Mouse (Mus musculus) adipocyte (in vitro differentiated cells): ENCODE results near the gene B3gat3.

Experiments
- DNase-seq: peaks from one replicate; pipeline ENCODE4 v3.0.0-alpha.2; 2016; ENCODE audit warnings: low spot score

Gene B3gat3

DNA sequence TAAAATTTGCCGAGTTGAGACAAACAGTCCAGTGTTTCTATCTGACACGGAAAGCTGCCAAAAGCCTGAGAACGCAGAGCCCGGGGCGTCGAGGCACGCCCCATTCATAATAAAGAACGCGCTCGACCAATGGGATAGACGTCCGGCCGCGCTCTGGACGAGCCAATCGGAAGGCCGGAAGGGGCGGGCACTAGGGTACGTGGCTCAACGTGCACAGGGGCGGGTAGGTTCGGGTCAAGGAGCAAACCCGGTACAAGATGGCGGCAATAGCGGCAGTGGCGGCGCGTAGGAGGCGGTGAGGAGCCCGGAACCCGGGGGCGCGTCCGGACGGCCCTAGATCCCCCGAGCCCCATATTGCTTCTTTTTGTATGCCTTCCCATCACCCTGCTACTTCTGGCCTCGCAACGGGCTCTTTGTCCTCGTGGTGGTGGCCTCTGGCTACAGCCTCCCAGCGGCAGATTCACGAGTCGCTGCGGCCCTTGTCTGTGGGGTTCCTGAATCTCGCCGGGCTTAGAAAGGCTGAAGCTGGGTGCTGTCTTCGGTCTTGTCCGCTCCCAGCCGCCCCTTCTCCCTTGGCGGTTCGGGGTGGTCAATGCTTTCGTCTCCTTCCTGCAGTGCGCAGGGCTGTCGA lies 22.2 kb upstream of the B3gat3 start, which contains the start of gene Ganab:
Gene Ganab, plus strand, starts transcription at position 207 of the 631 bp plus-strand sequence.
- peak; percentile 98 for DNase-seq

DNA sequence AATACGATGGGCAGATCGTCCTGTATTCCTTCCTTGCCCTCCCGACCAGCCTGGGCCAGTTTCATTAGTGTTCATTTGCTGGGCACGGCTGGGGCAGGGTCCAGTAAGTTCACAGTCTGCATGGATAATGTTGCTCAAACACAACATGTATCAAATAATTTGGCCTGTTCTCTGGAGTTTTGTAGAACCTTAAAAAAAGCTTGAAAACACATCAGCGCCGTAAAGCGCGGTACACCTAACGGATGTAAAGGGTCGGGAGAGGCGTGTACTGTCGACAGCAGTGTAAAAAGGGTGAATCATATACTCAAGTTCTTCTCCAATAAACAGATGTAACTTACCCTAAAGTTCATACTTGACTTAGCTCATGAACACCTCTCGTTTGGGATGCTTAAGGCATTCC lies 21.6 kb upstream of the B3gat3 start:
- DNase-seq = peak; percentile 37

DNA sequence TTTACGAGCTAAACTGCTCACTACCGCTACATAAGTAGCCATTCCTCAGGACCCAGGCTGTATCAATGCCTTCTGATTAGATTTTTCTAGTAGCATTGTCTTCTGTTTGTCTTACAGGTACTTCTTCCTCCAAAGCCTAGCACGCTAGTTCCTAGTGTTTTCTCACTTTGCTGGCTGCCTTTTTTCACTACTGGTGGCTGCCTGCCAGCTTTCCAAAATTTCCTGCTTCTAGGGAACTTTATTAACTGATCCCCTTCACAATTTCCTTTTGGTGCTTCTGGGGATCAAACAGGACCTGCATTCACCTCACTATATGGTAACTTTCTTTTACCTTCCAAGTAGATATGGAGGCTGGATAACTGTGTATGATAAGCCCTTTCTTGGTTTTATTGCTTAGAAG lies 21.1 kb upstream of the B3gat3 start:
- DNase-seq = peak; percentile 33

DNA sequence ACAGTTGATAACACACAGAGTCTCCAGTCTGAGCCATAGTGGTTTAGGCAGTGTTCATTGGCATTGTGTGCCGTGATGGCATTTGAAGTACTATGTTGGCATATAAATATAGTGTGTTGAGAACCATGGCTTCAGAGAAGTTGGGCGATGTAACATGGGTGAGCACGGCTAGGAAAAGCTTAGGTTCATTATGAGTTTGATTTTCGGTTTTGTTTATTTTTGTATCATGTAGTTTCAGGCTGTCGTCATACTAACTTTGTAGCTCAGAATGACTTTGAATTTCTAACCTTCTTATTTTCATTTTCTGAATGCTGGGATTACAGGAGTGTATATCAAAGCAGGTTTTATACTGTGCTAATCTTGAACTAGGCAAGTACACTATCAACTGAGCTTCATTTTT lies 16.8 kb upstream of the B3gat3 start:
- DNase-seq = no peak

DNA sequence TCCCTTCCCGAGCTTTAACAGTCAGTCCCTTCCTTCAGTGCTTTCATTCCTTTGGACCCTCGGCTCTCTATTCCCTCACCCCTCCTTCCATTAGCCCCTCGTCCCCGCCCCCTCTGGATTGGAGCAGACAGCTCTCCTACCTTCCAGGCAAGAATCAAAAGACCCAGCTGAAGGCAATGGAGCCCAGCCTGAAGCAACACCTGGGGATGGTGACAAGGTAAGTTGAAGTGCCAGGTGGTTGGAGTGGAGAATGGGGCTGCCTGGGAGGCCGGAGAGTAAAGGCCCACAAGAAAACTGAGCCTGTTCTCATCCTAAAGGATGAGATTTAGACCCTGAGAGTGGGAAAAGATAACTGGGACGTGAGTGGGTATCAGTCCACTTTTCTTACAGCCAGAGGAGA lies 11.6 kb upstream of the B3gat3 start:
- DNase-seq = no peak

DNA sequence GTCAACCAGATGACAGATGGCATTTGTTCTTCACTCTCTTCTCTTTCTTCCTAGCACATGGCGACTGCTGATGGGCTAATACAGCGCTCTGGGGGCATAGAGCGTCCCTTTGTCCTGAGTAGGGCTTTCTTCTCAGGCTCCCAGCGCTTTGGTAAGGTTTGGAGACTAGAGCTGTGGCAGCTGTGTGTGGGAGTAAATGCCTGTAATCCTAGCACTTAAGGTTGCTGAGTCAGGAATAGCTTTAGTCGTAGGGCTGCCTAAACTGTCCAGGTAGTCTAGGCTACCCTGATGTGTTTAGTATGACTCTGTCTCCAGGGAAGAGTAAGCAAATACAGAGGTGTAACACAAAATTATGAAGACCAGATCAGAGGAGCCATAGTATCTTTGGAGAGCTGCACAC lies 8.4 kb upstream of the B3gat3 start:
- no peak for DNase-seq

DNA sequence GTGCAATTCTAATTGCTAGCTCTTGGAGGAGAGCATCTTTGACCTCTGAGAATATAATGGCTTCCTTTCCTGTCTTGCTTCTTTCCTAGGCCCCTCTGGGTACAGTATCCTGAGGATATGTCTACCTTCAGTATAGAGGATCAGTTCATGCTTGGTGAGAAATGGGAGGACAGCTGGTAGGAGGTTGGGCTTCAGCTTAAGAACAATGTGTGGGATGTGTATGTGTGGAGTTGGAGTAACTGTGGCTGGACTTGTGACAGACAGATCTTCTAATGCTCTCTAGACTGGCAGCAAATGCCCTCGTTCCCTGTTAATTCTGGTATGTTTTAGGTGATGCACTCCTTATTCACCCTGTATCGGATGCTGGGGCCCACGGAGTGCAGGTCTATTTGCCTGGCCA lies 6.0 kb upstream of the B3gat3 start:
- no peak for DNase-seq

DNA sequence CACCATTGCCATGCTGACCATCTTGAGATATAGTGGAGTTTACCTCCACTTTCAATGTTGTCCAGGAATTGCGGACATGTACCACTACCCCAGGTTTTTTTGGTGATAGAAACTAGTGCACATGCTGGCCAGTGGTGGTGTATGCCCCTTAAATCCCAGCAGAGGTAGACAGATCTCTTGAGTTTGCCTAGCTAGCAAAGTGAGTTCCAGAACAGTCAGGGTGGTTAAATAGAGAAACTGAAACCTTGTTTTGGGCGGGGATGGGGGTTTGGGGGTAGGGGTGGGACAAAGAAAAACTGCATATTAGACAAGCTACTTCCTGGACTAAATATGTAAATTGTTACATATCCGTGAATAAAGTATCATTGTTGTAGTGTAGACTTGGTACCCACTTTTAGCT lies 1.2 kb upstream of the B3gat3 start:
- DNase-seq = no peak

DNA sequence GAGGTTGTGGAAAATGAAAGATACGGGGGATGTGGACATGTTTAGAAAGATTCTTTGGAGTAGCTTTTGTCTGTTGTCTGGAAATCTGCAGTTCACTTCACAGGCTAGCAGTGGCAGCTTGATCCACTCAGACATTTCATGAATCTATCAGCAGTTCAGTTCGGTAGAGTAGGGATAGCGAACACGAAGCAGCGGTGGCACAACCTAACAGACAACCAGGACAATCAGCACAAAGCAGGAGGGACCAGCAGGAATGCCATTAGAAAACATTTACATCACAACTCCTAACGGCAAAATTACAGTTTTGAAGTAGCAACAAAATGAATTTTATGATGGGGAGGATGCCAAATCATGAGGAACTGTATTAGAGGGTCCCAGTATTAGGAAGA lies 496 bp upstream of the B3gat3 start:
- DNase-seq = no peak

DNA sequence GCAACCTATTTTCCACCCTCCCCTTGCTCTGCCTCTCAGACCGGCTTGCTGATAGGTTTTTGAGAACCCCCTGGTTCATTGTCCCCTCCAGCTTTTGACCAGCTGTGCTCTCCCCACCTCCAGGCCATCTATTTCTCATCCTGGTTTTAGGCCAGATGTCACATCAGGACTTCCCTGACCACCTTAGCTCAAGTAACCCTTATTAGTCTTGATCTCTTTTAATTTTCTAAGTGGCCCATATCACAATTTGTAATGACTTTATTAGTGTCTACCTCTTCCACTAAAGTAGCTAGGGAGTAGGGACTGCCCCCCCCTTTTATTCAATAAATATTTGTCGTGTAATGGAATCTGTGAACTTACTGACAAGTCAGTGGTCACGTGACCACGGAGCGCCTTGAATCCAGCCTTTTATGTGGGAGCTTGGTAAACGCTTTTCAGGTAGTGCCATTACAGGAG lies 690 bp downstream of the B3gat3 start:
- DNase-seq = peak; percentile 61

DNA sequence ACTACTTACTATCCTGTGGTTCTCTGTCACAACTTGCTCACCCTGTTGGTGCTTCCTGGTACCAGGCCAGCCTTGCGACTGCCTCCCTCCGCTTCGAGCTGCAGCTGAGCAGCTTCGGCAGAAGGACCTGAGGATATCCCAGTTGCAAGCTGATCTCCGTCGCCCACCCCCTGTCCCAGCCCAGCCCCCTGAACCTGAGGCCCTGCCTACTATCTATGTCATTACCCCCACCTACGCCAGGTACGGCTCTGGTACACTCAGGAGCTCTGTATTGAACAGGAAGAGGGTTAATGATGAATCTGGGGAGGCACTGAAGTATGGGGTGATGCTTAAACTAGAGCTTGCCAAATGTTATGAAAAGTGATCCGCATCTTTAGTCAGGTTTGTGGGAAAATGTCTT lies 1.6 kb downstream of the B3gat3 start:
- DNase-seq = no peak

DNA sequence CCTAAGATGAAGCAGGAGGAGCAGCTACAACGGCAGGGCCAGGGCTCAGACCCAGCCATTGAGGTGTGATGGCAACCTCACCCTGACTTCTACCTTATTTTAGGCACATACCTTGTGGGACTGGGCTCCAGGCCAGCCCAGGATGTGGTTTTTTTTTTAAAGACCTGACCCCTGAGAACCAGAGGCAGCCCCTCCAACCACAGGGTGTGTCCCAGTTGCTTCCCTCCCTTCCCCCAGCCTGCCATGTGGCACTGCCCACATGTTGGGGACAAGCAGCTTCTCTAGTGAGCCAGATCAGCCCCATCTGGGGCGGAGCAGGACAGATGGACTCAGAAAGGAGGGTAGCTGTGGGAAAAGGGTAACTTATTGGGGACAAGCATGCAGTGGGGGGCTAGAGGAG lies 6.6 kb downstream of the B3gat3 start:
- DNase-seq = no peak

DNA sequence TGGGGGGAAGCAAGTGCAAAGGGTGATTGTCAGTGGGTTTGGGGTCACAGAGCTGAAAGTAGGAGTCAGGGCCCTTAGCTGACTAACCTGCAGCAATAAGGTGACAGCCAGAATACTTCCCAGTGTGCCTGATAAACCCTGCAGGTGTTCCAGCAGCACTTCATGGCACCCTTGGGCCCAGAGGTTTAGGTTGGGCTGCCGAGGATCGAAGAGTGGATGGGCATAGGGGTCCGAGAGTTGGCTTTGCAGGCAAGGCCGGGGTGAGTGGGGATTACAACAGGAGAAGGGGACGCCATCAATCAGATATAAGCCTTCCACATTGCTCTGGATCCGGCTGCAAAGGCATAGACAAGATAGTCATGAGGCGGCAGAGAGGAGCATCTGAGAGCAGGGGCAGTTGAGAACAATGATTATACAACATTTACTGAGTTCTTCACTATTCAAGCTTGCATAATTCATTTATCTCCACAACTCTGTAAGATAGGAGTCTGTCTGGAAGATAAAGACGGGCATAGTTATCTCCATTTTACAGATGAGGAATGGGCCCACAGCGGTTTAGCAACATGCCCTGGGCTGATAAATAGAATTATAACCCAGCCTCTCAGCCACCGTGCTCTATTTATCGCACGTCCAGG lies 7.8 kb downstream of the B3gat3 start:
- no peak for DNase-seq

DNA sequence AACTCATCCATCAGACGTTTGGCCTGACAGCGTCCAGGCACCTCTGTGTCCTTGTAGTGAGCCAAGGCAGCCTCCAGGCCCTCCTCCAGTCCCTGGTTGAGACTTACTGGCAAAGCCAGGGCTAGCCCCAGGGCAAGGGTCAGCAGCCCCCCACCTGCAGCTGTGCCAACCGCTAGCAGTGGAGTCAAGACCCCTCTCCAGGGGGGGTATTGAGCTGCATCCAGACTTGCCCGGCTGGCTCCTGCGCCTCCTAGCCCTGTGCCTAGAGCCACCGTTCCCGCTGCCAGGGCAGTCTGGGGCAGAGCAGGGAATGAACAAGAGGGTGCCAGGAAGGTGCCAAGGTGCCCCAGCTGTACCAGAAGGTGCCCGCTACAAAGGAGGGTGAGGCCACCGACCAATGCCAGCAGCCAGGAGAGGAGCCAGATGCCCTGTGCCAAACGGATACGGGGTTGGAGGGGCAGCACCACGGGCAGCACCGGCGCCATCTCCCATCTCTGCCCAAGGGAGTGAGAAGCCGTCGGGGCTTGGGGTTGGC lies 8.6 kb downstream of the B3gat3 start:
- DNase-seq = no peak

DNA sequence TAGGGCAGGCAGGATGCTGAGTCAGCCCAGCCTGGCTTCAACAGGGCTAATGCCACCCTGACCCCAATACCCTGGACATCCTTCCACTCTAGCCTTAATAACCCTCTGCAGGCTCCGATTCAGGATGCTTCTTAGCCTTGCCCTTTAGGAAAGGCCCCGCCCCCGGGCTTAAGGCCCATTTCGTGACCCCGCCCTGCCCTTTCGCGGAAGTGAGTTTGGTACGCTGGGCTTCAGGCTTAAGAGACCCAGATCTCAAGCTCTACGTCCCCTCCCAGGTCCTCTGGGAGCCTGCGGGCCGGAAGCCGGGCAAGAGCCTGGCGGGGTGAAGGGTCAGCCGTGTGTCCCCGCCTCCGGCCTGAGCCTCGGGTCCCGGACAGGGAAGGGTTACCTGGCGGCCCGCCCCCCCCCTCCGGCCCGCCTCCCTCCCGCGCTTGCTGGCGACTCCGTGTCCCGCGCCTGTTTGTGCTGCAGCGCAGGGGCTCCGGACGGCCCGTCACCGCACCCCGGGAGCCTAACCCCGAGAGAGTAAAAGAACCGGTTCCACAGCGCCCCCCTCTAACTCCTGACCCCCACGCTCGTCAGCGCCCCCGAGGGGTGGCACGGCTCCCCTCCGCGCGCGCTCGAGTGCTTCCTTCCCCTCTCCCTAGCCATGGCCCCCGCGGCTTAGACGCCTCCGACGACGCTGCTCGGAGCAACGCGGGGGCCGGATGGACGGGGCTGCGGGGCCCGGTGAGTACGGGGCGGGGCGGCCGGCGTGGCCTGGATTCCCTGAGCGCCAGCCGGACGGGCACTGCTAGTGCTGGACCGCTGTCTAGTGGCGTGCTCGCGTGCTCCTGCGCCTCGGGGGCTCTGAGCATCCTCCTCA lies 9.3 kb downstream of the B3gat3 start, which contains the start of the genes Rom1 and Eml3:
Gene Rom1, minus strand, starts transcription at position 133 of the 865 bp plus-strand sequence.
Gene Eml3, plus strand, starts transcription at position 329 of the 865 bp plus-strand sequence.
- DNase-seq = peak; percentile 96

DNA sequence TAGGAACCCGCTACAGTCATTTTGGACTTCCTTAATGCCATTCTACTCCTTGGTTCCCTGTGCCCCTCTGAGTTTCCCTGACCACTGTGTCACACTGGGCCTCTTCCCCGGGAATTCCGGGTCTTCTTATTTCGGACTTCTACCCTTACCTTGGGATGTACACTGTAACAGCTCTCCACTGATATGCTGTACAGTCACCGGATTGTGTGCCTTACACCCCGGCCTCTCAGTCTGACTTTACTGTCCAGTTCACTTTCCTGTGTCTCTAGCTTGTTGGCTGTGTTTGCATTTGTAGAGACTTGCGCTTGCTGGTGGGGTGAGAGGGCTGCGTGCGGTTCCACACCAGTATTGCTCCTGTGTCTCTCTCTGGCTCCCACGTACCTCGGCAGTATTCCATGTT lies 9.9 kb downstream of the B3gat3 start:
- peak; percentile 28 for DNase-seq

DNA sequence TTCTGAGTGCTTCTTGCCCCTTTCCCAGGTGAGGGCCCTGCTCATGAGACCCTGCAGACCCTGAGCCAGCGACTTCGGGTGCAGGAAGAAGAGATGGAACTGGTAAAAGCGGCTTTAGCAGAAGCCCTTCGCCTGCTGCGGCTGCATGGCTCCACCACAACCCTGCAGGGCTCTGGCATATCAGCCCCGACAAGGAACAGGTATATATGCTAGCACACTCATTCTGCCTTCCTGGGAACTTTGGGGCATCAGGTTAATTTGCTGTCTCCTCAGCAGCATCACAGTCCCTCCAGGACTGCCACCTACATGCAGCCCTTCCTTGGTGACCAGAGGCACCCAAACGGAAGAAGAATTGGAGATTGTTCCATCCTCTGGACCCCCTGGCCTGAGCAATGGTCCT lies 10.6 kb downstream of the B3gat3 start:
- no peak for DNase-seq

DNA sequence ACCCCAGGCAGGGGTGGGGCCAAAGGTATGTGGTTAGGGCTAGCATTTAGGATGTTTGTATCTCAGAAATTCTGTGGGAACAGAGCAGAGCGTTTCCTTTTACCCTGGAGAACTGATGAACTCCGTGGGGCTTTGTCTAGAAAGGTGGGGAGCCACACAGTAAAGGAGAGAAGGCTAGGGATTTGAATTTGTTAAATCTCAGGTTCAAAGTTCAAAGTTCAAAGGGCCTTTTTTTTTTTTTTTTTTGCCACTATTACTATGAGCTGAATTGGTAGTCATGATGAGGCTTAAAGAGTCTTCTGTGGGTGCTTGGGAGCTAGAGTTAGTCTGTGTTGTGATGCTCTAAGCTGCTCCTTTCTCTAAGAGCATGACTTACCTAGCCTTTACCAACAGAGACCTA lies 16.6 kb downstream of the B3gat3 start:
- no peak for DNase-seq

DNA sequence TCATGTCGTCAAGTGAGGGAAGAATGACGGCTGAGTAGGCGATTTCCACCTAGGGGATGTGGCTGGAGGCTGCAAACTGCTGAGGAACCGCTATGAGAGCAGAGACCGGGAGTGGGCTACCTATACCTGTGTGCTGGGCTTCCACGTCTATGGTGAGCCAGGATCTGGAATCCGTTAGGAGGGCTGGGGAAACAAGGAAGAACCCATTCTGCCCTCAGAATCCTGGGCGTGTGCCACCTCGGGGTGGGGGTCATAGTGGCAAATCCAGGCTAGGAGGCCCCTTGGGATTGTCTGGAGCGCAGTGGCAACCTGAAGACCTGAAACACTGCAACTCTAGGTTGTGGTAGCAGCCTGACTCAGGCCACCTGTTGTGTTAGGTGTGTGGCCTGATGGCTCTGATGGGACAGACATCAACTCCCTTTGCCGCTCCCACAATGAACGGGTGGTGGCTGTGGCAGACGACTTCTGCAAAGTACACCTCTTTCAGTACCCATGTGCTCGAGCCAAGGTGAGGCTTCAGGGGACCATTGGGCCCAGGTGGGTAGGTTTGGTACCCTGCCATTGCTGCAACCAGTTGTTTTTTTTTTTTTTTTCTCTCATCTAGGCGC lies 20.5 kb downstream of the B3gat3 start:
- DNase-seq = no peak

DNA sequence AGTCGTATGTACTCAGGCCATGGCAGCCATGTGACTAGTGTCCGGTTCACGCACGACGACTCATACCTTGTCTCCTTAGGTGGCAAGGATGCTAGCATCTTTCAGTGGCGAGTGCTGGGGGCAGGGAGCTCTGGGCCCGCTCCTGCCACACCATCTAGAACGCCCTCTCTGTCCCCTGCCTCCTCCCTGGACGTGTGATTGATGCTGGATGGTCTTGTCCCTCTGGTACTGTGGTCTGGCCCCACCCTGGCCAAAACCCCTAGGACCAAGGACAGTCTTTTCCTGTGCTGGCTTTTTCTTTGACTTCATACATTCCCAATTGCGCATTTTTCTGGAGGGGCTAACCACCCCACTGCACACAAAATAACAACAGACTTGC lies 21.0 kb downstream of the B3gat3 start:
- DNase-seq = no peak

DNA sequence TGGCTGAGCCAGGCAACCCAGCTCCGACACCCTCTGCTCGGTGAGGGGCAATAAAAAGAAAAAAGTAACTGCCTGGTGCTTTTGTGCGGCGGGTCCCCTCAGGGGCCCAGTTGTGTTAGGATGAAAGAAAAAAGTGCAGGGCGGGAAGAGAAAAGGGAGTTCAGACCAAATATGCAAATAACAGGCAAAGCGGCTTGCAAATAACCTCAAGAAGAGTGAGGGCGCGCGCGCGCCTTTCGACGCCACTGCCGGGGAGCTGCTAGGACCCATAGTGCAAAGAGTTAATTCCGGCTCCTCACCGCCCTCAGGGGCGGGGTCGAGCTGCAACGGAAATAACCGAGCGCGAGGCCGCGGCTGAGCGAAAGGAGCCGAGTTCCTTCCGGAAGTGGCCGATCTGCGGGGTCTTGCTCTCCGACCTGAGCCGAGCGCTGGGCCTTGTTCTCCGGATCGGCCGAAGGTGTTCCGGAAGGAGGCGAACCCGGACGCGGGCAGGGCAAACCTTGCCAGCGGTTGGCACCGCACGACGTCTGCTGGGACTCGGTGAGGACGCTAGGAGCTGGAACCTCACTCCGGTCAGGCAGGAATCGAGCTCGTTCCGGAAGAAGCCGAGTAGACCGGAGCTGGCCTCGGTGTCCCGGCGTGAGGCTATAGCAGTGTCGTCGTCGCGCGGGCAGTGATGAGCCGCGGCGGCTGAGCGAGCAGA lies 21.5 kb downstream of the B3gat3 start, which contains the start of gene Mta2:
Gene Mta2, plus strand, starts transcription at position 361 of the 703 bp plus-strand sequence.
- peak; percentile 97 for DNase-seq
